Mouse (Mus musculus): ENCODE measurements around the gene Runx2.

GRCm38 (mm10) chr17:44743780-44744179 lies 70.8 kb downstream of the Runx2 start:
- no peak for TF ChIP-seq POLR2A (IDR thresholded peaks at IDR 0.05; ENCODE audit: borderline replicate concordance, low read depth, low read length)
- peak; percentile 62; the same call in 1 of the 2 replicates for TF ChIP-seq CTCF (IDR thresholded peaks at IDR 0.05; ENCODE audit: low read depth, low read length)

Measured in bone marrow macrophage, adult 2 months (primary cell).